Mouse (Mus musculus) adrenal gland, postnatal 36 days (tissue): Measurements from ENCODE around the gene Maml2. TPM values are rescaled to one million over a fixed set of nuclear protein-coding genes. Genes with fewer than 3 reads are reported as not detected.

ENCODE experiments used
- DNase-seq, 2 experiments: peaks; one replicate each; pipeline ENCODE4 v3.0.0; 2021; ENCODE audit warnings: mixed read lengths in 1 of 2
- total RNA-seq, 2 experiments: library from RNA; stranded (reverse); gene quantifications; 2 replicates each; pipeline ENCODE4 v1.2.3; 2021

Gene Maml2
- total RNA-seq, 2 experiments from 2014 or later, result 5.9 to 7.4 TPM

DNA sequence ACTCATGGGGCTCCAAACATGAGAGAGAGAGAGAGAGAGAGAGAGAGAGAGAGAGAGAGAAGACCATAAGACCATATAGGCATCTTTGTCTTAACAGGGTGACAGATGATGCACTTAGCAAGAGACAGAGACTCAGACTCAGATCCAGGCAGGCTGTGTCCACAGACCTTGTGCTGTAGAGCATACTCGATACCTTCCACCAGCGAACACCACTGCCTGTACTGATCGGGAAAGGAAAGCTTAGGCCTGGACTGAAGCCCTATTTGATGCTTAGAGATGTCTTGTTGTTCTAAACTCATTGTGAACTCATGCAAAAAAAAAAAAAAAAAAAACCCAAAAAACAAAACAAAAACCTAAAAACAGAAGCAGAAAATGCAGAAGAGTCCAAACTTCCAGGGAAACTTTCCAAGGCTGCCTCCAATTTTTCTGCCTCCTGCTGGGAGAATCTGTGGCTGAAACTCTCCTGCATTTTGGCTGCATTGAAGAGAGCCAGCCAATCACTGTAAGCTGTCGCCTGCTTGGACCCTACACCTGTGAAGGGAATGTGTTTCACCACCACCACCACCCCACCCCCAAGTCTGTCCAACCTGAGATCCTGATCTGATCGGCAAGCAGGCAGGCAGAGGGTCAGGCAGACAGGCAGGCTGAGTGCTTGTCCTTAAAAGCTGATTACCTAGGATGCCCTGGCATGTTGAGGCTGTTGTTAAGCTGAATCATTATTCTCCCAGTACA lies 268.6 kb downstream of the Maml2 start:
- no peak for DNase-seq

GRCm38 (mm10) chr9:13569023-13569422 lies 271.3 kb downstream of the Maml2 start:
- DNase-seq, result no peak

DNA sequence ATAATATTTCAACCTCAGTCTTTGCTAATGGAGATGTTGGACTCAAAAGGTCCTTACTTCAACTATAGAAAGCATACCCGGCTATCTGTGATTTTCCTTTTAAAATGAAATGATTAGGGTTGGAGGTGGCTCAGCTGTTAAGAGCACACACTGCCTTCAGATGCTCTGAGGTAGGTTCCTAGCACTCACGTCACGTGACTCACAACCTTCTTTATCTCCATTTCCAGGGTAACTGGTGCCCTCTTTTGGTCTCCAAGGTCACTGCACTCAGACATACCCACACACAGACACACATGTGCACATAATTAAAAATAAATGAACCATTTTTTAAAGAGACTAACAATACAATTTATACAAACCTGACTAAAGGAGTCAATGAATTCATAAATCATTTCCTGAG lies 275.1 kb downstream of the Maml2 start:
- DNase-seq, result no peak

DNA sequence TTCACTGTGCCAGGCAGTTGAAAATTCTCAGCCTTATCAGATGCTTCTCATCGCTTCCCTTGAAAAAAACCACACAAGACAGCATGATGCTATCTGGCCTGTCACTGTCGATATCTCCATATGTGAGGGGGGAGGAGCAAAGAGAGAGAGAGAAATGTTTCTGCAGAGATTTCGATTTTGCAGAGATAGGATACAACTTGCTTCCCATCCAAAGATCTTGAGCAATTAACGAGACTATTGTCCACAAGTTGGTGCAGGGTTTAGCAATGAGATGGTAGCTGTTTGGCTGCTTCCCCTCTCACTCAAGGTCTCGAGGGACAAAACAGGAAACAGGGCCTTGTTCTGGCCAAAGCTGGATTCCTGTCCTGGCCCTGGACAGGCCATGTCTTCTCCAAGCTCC lies 276.3 kb downstream of the Maml2 start:
- DNase-seq, result peak; percentile 25 to 40

- DNase-seq, result peak in 1 of 2 experiments; percentile 23
Measured at GRCm38 (mm10) chr9:13574913-13575312, 277.2 kb downstream of the Maml2 start.

- no peak for DNase-seq
Measured at GRCm38 (mm10) chr9:13577150-13577549, 279.4 kb downstream of the Maml2 start.

- no peak for DNase-seq
Measured at GRCm38 (mm10) chr9:13581184-13581583, 283.4 kb downstream of the Maml2 start.

- DNase-seq, result no peak
Measured at GRCm38 (mm10) chr9:13583952-13584351, 286.2 kb downstream of the Maml2 start.

- no peak for DNase-seq
Measured at GRCm38 (mm10) chr9:13584435-13584834, 286.7 kb downstream of the Maml2 start.

DNA sequence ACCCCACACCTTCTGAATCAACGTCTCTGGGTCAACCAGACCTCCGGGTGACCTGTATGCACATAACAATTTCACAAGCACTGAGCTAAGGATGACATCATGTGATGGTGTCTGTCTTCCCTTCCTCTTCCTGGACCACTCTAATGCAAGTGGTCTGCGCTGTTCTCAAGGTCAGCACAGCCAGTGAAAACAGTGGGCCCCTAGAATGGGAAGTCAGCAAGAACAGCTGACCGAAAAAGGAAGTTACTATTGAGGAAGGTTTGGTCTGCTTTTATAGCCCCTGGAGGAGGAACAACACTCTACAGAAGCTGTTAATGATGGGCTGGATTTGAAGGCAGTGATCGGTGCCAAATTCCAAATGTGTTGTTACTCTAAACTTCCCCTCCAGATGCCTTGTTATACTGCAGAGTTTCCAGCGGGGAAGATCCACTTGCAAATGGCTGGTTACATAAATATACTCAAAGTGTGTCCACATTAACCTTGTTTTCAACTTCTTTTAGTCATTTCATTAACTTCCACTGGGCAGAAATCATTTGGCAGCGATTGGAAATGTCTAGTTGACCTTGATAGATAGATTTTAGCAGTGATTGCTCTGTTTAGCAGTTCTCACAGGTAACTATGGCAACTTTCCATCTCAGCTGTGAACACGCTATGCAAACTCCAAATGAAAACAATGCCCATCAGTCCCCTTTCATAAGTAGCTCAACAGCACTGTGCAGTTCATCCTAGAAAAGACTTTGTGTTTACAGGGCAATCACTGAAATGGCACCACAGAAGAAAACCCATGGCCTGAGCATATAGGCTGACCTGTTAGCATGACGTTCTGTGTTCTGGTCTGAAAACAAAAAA lies 289.6 kb downstream of the Maml2 start:
- DNase-seq, result no peak

DNA sequence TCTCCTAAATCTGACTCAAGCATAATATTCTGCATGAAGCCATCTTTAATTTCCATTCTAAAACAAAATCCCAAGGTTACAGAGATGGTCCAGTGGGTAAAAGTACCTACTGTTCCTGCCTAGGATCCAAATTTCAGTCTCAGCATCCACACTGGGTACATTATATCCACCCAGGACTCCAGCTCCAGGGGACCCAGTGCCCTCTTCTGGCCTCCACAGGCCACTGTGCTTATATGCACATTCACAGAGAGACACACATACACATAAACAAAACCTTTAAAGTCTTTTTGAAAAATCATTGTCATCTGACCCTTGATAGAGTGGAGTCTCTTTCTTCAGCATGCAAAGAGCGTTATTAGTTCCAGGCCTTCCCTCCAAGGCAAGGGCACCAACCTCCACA lies 291.0 kb downstream of the Maml2 start:
- peak in 1 of 2 experiments; percentile 19 for DNase-seq

GRCm38 (mm10) chr9:13592701-13593100 lies 294.9 kb downstream of the Maml2 start:
- DNase-seq, result no peak

DNA sequence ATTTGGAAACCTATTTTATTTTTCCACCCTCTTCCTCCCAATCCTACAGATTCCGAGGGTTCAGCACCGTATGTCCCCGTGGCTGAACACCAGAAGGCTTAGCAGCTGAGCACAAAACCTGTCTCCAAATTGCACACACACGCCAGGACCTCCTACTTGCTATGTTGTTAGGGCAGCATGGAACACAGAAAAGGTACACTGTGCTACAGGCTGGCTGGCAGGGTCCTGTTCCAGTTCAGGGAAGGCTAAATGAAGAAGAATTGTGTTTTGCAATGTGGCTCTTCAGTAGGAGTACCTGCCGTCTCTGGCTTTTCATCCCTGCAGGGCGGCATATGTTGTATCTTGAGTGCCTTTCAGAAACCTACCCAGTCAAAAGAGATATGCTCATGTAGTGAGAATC lies 300.0 kb downstream of the Maml2 start:
- no peak for DNase-seq

GRCm38 (mm10) chr9:13598596-13599333 lies 301.0 kb downstream of the Maml2 start:
- DNase-seq, result no peak

DNA sequence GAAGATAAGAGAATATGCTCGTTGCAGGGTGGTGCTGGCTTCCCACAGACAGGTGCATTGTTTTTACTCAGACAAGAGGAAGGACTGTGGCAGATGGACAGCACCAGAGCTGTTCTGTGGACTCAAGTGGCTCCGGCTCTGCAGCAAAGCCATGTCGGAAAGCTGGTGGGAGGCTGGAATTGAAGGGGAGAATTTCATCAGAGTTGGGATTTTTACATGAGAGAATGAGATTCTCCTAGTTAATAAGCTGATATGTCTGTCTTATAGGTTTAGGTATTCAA lies 301.5 kb downstream of the Maml2 start:
- no peak for DNase-seq

GRCm38 (mm10) chr9:13599800-13600199 lies 302.0 kb downstream of the Maml2 start:
- DNase-seq, result no peak

DNA sequence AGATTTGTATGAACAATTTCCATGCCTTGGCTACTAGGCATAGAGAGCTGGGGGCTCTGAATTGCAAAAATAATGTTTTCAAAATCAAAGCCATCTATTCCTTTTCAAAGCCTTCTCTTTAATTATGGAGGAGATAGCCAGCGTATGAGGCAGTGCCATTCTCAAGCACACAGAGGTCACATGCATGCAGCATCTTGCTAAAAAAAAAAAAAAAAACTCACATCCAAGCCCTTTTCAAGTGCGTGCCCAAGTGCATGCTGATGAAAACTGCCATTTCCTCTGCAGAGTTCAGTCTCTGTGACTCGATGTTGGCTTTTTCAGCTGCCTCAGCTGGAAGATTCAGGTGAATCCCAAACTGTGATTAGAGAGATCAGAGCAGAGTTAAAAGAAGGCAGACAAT lies 304.0 kb downstream of the Maml2 start:
- DNase-seq, result no peak

DNA sequence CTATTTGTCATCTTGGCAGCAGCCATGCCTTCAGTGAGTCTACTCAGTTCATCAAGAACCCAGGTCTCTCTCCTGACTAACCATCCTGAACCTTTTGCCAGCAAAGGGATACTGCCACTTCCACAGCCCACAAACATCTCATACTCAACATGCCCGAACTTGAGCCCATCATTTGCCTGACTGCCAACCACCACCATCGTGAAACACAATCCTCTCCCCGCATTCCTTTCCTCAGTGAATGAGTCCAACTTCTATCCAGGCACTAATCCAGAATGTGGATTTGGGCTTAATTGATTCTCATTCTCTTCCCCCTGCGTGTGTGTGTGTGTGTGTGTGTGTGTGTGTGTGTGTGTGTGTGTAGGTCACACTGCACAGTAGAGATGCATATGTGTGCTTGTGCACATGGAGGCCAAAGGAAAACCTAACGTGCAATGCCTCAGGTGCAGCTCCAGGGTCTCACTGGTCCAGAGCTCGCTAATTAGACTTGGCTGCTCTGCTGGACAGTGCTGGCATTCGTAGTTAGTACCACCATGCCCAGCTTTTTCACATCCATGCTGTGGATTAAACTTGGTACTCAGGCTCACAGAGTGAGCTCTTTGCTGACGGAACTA lies 305.9 kb downstream of the Maml2 start:
- no peak for DNase-seq

DNA sequence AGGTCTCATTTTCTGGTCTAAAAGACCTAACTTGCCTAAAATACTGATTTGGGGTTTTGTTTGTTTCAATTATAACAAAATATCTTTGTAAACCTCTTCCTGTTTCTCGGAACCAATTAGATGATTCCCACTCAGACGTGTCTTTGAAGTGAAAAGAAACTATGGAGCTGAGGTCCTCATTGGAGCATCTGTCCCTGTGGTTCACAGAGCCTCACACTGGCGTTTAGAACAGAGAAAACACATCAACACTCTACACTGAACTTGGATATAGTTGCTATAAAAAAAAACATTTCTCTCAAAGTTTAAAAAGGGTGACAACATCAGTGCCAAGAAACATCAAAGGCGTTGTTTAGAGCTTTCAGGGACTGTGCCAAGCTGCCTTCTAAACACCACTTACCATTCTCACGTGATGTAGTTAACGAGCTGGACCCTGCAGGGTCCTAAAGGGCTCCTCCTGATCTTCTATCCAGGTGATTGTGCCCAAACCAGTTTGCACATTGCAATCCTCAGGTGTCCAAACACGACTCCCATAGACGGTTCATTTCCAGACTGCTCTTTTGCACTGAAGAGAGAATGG lies 309.9 kb downstream of the Maml2 start:
- DNase-seq, result no peak

DNA sequence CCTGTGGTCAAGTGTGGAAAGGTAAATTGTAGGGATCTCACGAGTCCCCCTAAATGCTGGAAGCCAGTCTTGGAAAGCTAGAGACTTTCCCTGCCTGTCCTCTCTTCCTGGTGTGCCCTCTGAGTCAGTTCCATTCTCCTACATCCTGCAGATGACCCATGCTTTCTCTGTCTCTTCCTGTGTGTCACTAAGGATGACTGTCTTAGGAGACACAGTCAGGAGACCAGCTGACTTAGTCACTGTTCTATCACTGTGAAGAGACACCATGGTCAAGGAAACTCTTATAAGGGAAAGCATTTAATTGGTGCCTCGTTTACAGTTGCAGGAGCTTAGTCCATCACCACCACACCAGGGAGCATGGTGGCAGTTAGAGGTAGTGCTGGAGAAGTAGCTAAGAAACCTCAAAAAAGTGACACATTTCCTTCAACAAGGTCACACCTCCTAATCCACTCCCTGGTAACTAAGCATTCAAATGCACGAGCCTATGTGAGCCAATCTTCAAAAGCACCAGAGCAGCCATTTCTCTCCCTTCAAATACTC lies 310.8 kb downstream of the Maml2 start:
- peak in 1 of 2 experiments; percentile 8 for DNase-seq

DNA sequence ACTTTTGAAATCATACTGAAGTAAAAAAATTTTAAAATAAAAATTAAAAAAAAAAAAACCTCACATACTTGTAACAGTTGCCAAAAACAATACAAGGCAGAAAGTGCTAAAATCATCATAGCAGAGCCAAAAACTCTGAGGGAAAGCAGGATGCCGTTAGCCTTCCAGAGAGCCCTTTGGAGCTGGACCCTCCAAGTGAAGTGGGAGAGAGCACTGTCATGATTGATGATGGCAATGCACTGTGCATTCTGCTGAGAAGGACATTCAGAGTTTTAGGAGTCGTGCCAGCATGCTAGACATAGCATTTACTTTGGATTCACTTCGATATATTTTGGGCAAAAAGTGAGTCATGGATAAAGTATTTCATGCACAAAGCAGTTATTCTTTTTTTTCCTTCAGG lies 313.8 kb downstream of the Maml2 start:
- DNase-seq, result peak; percentile 19 to 35

DNA sequence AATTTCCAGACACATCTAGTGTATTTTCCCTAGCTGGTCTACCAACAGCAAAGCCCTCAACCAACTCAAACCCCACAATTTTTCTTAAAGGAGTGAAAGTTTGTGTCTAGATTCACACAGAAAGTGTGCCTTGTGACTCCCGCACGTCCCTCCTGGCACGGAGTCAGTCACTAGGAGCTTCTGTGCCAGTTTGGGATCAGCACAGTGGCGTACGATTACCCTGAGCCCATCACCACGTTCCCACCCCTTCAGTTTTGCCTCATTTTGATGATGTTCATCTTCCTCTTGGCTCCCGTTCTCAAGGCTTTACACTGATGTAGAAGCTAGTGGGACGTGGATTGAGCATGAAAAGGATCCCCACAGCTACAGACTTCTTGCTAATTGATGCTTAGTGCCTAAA lies 314.6 kb downstream of the Maml2 start:
- DNase-seq, result no peak
